Mouse (Mus musculus) G1E (cell line): ENCODE data around the gene Tra2b. TPM values are rescaled to one million over a fixed set of nuclear protein-coding genes. Genes with fewer than 3 reads are reported as not detected.

ENCODE experiments used
- ATAC-seq: 2 replicates; pipeline ENCODE4 v1.8.0; 2016; ENCODE audit warnings: mild to moderate bottlenecking; ENCODE audit not compliant: insufficient number of reproducible peaks, poor library complexity, low FRiP score, severe bottlenecking; ENCODE audit errors: extremely low read depth
- DNase-seq: peaks from one replicate; pipeline ENCODE4 v3.0.0; 2012; ENCODE audit warnings: low spot score
- H3K27me3 ChIP-seq: 2 replicates; pipeline ENCODE4 v1.6.1; 2012; ENCODE audit warnings: mild to moderate bottlenecking, low read length, inconsistent platforms; ENCODE audit not compliant: insufficient read depth
- H3K36me3 ChIP-seq: replicated peaks from 2 replicates; pipeline ENCODE3; 2012; ENCODE audit warnings: mild to moderate bottlenecking, inconsistent platforms
- H3K4me1 ChIP-seq: 2 replicates; pipeline ENCODE4 v1.6.1; 2012; ENCODE audit warnings: low read depth, low read length, inconsistent platforms, mixed read lengths; ENCODE audit not compliant: insufficient read depth
- H3K4me3 ChIP-seq: 2 replicates; pipeline ENCODE4 v1.5.1; 2012; ENCODE audit warnings: low read depth, mild to moderate bottlenecking, inconsistent platforms, low read length, moderate library complexity, mixed read lengths
- H3K9me3 ChIP-seq: replicated peaks from 2 replicates; pipeline ENCODE4 v1.6.1; 2012; ENCODE audit warnings: inconsistent platforms
- CTCF ChIP-seq: IDR thresholded peaks from 2 replicates; pipeline ENCODE4 v1.5.1; 2012; ENCODE audit warnings: low read depth, low read length, inconsistent platforms, mixed read lengths
- GATA1 ChIP-seq: IDR thresholded peaks from 2 replicates; pipeline ENCODE4 v1.6.1; 2012; ENCODE audit warnings: borderline replicate concordance, low read length, inconsistent platforms, mixed read lengths
- GATA2 ChIP-seq: IDR thresholded peaks from 2 replicates; pipeline ENCODE4 v1.6.1; 2012; ENCODE audit warnings: low read depth, low read length, inconsistent platforms, borderline replicate concordance
- POLR2AphosphoS5 ChIP-seq: IDR thresholded peaks from 2 replicates; pipeline ENCODE4 v1.6.1; 2012; ENCODE audit warnings: low read depth, low read length, inconsistent platforms; ENCODE audit not compliant: insufficient replicate concordance
- TAL1 ChIP-seq: conservative IDR thresholded peaks from 2 replicates; pipeline ENCODE4 v1.6.1; 2012; ENCODE audit warnings: low read depth, low read length, inconsistent platforms, mixed read lengths
- polyA plus RNA-seq: library from polyadenylated mRNA; stranded (reverse); fragments of >175 nt; gene quantifications from 2 replicates; pipeline ENCODE4 v1.2.3, GENCODE M21; 2012
- total RNA-seq, 2 experiments: library from RNA; stranded (forward) in 1 of 2; stranded (reverse) in 1 of 2; fragments of 200-1000 nt in 1 of 2; fragments of >200 nt in 1 of 2; fragmentation: Nextera tagmentation in 1 of 2; gene quantifications; 2 replicates each; pipeline ENCODE4 v1.2.3; 2014 to 2017

Gene Tra2b
- total and polyA plus RNA-seq, 3 experiments: 95.9 to 499 (median 350) TPM

GRCm38 (mm10) chr16:22250307-22250706 is 15.5 kb downstream of the Tra2b start:
- TF ChIP-seq TAL1: no peak
- Histone ChIP-seq H3K9me3 (no peaks in the 10 kb centered on the region), H3K36me3 (peaks cover 72% of the 10 kb centered on the region), H3K27me3 (no peaks in the 10 kb centered on the region), H3K4me1 (peaks cover 6% of the 10 kb centered on the region; the same call in 1 of the 2 replicates), H3K4me3 (no peak overlapping the region)
- ATAC-seq: no peak
- no peak for DNase-seq

- Histone ChIP-seq H3K27me3 (no peaks in the 10 kb centered on the region), H3K4me3 (no peak overlapping the region), H3K4me1 (peaks cover 5% of the 10 kb centered on the region; the same call in 1 of the 2 replicates), H3K9me3 (no peaks in the 10 kb centered on the region), H3K36me3 (peaks cover 73% of the 10 kb centered on the region)
- no peak for DNase-seq
- TF ChIP-seq GATA1 (no peak), GATA2 (no peak), TAL1 (no peak), CTCF (no peak), POLR2AphosphoS5 (no peak)
- no peak for ATAC-seq
Observed at GRCm38 (mm10) chr16:22249754-22250153, 16.1 kb downstream of the Tra2b start.

- Histone ChIP-seq H3K27me3 (no peaks in the 10 kb centered on the region), H3K9me3 (no peaks in the 10 kb centered on the region), H3K36me3 (peaks cover 61% of the 10 kb centered on the region), H3K4me3 (no peak overlapping the region), H3K4me1 (no peaks in the 10 kb centered on the region)
- ATAC-seq (no peak), DNase-seq (no peak)
- TF ChIP-seq GATA1: no peak
- peak; percentile 81; the same call in 1 of the 2 replicates for TF ChIP-seq POLR2AphosphoS5
- TF ChIP-seq GATA2: no peak
- no peak for TF ChIP-seq CTCF
- no peak for TF ChIP-seq TAL1
Observed at GRCm38 (mm10) chr16:22242239-22242866, 23.5 kb downstream of the Tra2b start.

GRCm38 (mm10) chr16:22241376-22242238 is 24.2 kb downstream of the Tra2b start:
- H3K4me1 ChIP-seq: no peaks in the 10 kb centered on the region
- ATAC-seq (no peak), DNase-seq (no peak)
- H3K9me3 ChIP-seq: no peaks in the 10 kb centered on the region
- H3K4me3 ChIP-seq: no peak overlapping the region
- TF ChIP-seq TAL1 (no peak), POLR2AphosphoS5 (no peak), GATA1 (no peak), GATA2 (no peak), CTCF (no peak)
- H3K36me3 ChIP-seq: peaks cover 63% of the 10 kb centered on the region
- H3K27me3 ChIP-seq: no peaks in the 10 kb centered on the region

- no peaks in the 10 kb centered on the region for H3K27me3 ChIP-seq
- no peak for ATAC-seq
- H3K36me3 ChIP-seq: peaks cover 66% of the 10 kb centered on the region
- H3K9me3 ChIP-seq: no peaks in the 10 kb centered on the region
- H3K4me3 ChIP-seq: no peak overlapping the region
- no peaks in the 10 kb centered on the region for H3K4me1 ChIP-seq
- no peak for DNase-seq
- TF ChIP-seq POLR2AphosphoS5: no peak
- TF ChIP-seq GATA2: no peak
- TF ChIP-seq TAL1: no peak
- TF ChIP-seq CTCF: no peak
- TF ChIP-seq GATA1: no peak
Observed at GRCm38 (mm10) chr16:22240856-22241255, 24.9 kb downstream of the Tra2b start.

- Histone ChIP-seq H3K27me3 (no peaks in the 10 kb centered on the region), H3K9me3 (no peaks in the 10 kb centered on the region), H3K36me3 (peaks cover 59% of the 10 kb centered on the region), H3K4me1 (no peaks in the 10 kb centered on the region), H3K4me3 (no peak overlapping the region)
- ATAC-seq (no peak), DNase-seq (no peak)
- TF ChIP-seq TAL1 (no peak), GATA2 (no peak), POLR2AphosphoS5 (no peak), GATA1 (no peak)
Observed at GRCm38 (mm10) chr16:22239978-22240377, 25.8 kb downstream of the Tra2b start.
